Mouse (Mus musculus): ENCODE results near the gene Prl8a8.

The Prl8a8 gene

GRCm38 (mm10) chr13:27513117-27513516, at the start of gene Prl8a8:
Gene Prl8a8 (minus strand): TSS chr13:27513217.
- DNase-seq (ENCODE audit: inconsistent age in 2 of 2, low spot score in 1 of 2) = no peak

GRCm38 (mm10) chr13:27553336-27553735, 40.3 kb upstream of the Prl8a8 start:
- no peak for DNase-seq (ENCODE audit: inconsistent age in 2 of 2, low spot score in 1 of 2)

- no peak for DNase-seq (ENCODE audit: inconsistent age in 2 of 2, low spot score in 1 of 2)
Observed at GRCm38 (mm10) chr13:27523156-27523555, 10.1 kb upstream of the Prl8a8 start.

GRCm38 (mm10) chr13:27507645-27508044, 5.4 kb downstream of the Prl8a8 start:
- no peak for DNase-seq (ENCODE audit: inconsistent age in 2 of 2, low spot score in 1 of 2)
